ENCODE assay signal across 11 mouse cellular contexts in the genomic region with DNA sequence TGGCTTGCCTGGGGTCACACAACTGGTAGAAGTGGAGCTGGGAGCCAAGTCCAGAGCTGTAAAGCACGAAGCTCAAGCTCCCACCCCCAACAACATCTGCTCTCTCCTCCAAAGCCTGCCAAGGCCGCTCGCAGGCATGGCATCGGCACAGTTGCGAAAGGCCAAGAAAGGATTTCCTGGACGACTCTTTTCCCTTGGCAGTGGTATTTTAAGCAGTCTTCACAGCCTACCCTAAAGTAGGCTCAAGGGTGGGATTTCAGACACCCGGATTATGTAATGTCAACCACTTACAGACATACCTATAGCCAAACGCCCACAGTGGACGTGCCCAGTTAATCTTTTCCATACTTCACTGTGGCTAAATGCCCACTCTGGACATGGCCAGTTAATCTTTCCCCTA.
DNase-seq lines count a peak whose midpoint lies in the region; ATAC-seq lines count a peak whose summit lies in the region.
"Had no signal": no experiment of that assay in that cellular context is flagged by ENCODE, and none has a peak within 500 bp of the region (broad histone marks: within the 10 kb centered on the region; RNA-seq: fewer than 3 reads in every experiment).

No protein-coding gene starts in this region.

- no peak for ATAC-seq in CD4-positive, CD25-positive, alpha-beta regulatory T cell, adult 4 months
- ATAC-seq: forebrain, embryonic 16.5 days; intestine, postnatal 0 days had no signal

- peak; percentile 5 for DNase-seq in layer of hippocampus, adult 11-12 months (ENCODE audit: low spot score)
- no peak for DNase-seq in layer of hippocampus, postnatal 25 days (ENCODE audit: extremely low spot score in 1 of 2, low spot score in 1 of 2)
- peak; percentile 1 for DNase-seq in 416B (ENCODE audit: low read depth)
- peak; percentile 71 for DNase-seq in adrenal gland, postnatal 10 days
- DNase-seq in layer of hippocampus, adult 8-10 months (ENCODE audit: low spot score in 2 of 2): peak; percentile 11 to 14
- DNase-seq in thymus, adult 18-20 months: no peak
- DNase-seq: heart, postnatal 10 days; spleen, adult 18-20 months had no signal

Comparison
In these comparisons a context has a peak if more than half of its experiments do, and no peak if none do; other contexts are left out.
1. DNase-seq: peak in layer of hippocampus, adult 11-12 months (single experiment), 416B (single experiment), adrenal gland, postnatal 10 days (single experiment) and layer of hippocampus, adult 8-10 months (2 of 2); none in layer of hippocampus, postnatal 25 days (0 of 2) and thymus, adult 18-20 months (0 of 2).